Mouse (Mus musculus) myocyte (in vitro differentiated cells): ENCODE data around the gene Acot11. TPM values are rescaled to one million over a fixed set of nuclear protein-coding genes. Genes with fewer than 3 reads are reported as not detected.

Experiments used
- H3K27me3 ChIP-seq: one replicate; pipeline ENCODE4 v1.6.1; 2011; ENCODE audit not compliant: control insufficient read depth, insufficient read depth, insufficient read length
- H3K36me3 ChIP-seq: one replicate; pipeline ENCODE4 v1.6.1; 2011; ENCODE audit not compliant: control insufficient read depth, insufficient read depth
- H3K4me2 ChIP-seq: one replicate; pipeline ENCODE4 v1.6.1; 2011; ENCODE audit warnings: low read depth, control low read depth
- H3K4me3 ChIP-seq: one replicate; pipeline ENCODE4 v1.5.1; 2011; ENCODE audit warnings: mild to moderate bottlenecking, control low read depth, moderate library complexity
- H3K79me2 ChIP-seq: one replicate; pipeline ENCODE4 v1.6.1; 2011; ENCODE audit not compliant: control insufficient read depth, insufficient read depth
- H3ac ChIP-seq: one replicate; pipeline ENCODE4 v1.6.1; 2011; ENCODE audit not compliant: control insufficient read depth, insufficient read length
- CEBPB ChIP-seq: IDR thresholded peaks from 2 replicates; pipeline ENCODE4 v1.6.1; 2011; ENCODE audit warnings: mild to moderate bottlenecking, moderate library complexity; ENCODE audit not compliant: poor library complexity, insufficient read depth, severe bottlenecking
- E2F4 ChIP-seq: IDR thresholded peaks from one replicate; pipeline ENCODE4 v1.6.1; 2011; ENCODE audit warnings: mild to moderate bottlenecking, control low read depth, moderate library complexity; ENCODE audit not compliant: insufficient read depth
- MAX ChIP-seq: IDR thresholded peaks from one replicate; pipeline ENCODE4 v1.6.1; 2011; ENCODE audit warnings: low read depth, mild to moderate bottlenecking, control low read depth
- MYOD1 ChIP-seq, 3 experiments: IDR thresholded peaks; one replicate each; pipeline ENCODE4 v1.6.1; 2011; ENCODE audit warnings: control low read depth in 2 of 3, low read depth in 2 of 3, mild to moderate bottlenecking in 2 of 3, moderate library complexity in 1 of 3; ENCODE audit not compliant: insufficient read length in 2 of 3, control insufficient read depth in 1 of 3
- MYOG ChIP-seq, 3 experiments: IDR thresholded peaks; one replicate each; pipeline ENCODE4 v1.6.1; 2011; ENCODE audit warnings: control low read depth in 2 of 3, low read depth in 2 of 3, mild to moderate bottlenecking in 2 of 3; ENCODE audit not compliant: insufficient read length in 2 of 3, control insufficient read depth in 1 of 3, insufficient read depth in 1 of 3
- POLR2A ChIP-seq: IDR thresholded peaks from one replicate; pipeline ENCODE4 v1.6.1; 2011; ENCODE audit warnings: low read depth, mild to moderate bottlenecking, control low read depth, moderate library complexity; ENCODE audit not compliant: insufficient read length
- POLR2AphosphoS2 ChIP-seq: IDR thresholded peaks from one replicate; pipeline ENCODE4 v1.6.1; 2011; ENCODE audit warnings: low read depth, control low read depth; ENCODE audit not compliant: insufficient read length
- REST ChIP-seq: IDR thresholded peaks from one replicate; pipeline ENCODE4 v1.6.1; 2011; ENCODE audit warnings: mild to moderate bottlenecking, control low read depth, moderate library complexity; ENCODE audit not compliant: insufficient read depth, insufficient read length
- SRF ChIP-seq: IDR thresholded peaks from one replicate; pipeline ENCODE4 v1.6.1; 2011; ENCODE audit warnings: low read depth; ENCODE audit not compliant: control insufficient read depth, insufficient read length
- TCF12 ChIP-seq: IDR thresholded peaks from one replicate; pipeline ENCODE4 v1.6.1; 2011; ENCODE audit warnings: mild to moderate bottlenecking, control low read depth; ENCODE audit not compliant: poor library complexity, insufficient read depth, severe bottlenecking
- TCF3 ChIP-seq: IDR thresholded peaks from one replicate; pipeline ENCODE4 v1.6.1; 2011; ENCODE audit warnings: low read depth, control low read depth; ENCODE audit not compliant: insufficient read length
- USF1 ChIP-seq: IDR thresholded peaks from one replicate; pipeline ENCODE4 v1.6.1; 2011; ENCODE audit warnings: low read depth, mild to moderate bottlenecking, control low read depth, moderate library complexity
- polyA plus RNA-seq: library from polyadenylated mRNA; unstranded; fragments of >200 nt; fragmentation: generic; extraction: Trizol; gene quantifications from one replicate; pipeline ENCODE4 v1.2.1, GENCODE M21; 2012; ENCODE audit warnings: missing spikeins

Acot11 gene
- polyA plus RNA-seq, 1 experiment = 1.9 TPM

DNA sequence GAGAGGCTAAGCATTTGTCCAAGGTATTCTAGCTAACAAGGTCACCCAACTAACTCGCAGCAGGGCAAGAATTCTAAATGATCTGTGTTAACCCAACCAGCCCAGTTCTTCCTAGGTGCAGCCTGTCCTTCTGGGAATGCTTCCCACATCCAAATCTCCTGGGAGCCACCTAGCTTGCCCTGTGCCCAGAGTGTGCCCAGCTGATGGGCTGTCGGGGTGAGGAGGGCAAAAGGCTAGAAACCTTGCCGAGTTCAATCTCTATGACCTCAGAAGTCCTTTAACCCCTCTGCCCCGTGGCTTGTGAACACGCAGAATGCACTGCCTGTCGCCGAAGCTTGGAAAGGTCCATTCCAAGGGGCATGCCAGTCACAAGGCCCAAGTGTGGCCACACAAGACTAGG lies 40.6 kb downstream of the Acot11 start:
- H3K79me2 ChIP-seq = no peaks in the 10 kb centered on the region
- H3K36me3 ChIP-seq = no peaks in the 10 kb centered on the region
- H3K27me3 ChIP-seq = no peaks in the 10 kb centered on the region
- TF ChIP-seq SRF (no peak), MYOD1 (IDR thresholded peaks at IDR 0.05; ENCODE audit: control insufficient read depth in 1 of 3, insufficient read length in 2 of 3, low read depth in 2 of 3) (no peak), USF1 (no peak), REST (no peak)
- H3ac ChIP-seq = no peak overlapping the region
- no peak overlapping the region for H3K4me3 ChIP-seq
- no peak overlapping the region for H3K4me2 ChIP-seq

GRCm38 (mm10) chr4:106751726-106752125 lies 53.1 kb downstream of the Acot11 start:
- Histone ChIP-seq H3K79me2 (no peaks in the 10 kb centered on the region), H3K27me3 (no peaks in the 10 kb centered on the region), H3ac (no peak overlapping the region), H3K4me2 (no peak overlapping the region), H3K36me3 (no peaks in the 10 kb centered on the region), H3K4me3 (no peak overlapping the region)
- TF ChIP-seq MYOG (IDR thresholded peaks at IDR 0.05; ENCODE audit: control insufficient read depth in 1 of 3, insufficient read depth in 1 of 3, insufficient read length in 2 of 3, low read depth in 2 of 3) (no peak), POLR2AphosphoS2 (no peak), POLR2A (no peak), E2F4 (no peak), CEBPB (no peak), TCF12 (no peak), MAX (no peak), USF1 (no peak), MYOD1 (IDR thresholded peaks at IDR 0.05; ENCODE audit: control insufficient read depth in 1 of 3, insufficient read length in 2 of 3, low read depth in 2 of 3) (no peak), TCF3 (no peak), REST (no peak), SRF (no peak)

- Histone ChIP-seq H3K36me3 (no peaks in the 10 kb centered on the region), H3K27me3 (no peaks in the 10 kb centered on the region), H3K4me3 (no peak overlapping the region), H3K4me2 (no peak overlapping the region), H3K79me2 (no peaks in the 10 kb centered on the region), H3ac (no peak overlapping the region)
- TF ChIP-seq REST (no peak), MYOD1 (IDR thresholded peaks at IDR 0.05; ENCODE audit: control insufficient read depth in 1 of 3, insufficient read length in 2 of 3, low read depth in 2 of 3) (no peak), POLR2A (no peak), SRF (no peak), E2F4 (no peak), POLR2AphosphoS2 (no peak), TCF12 (no peak), CEBPB (no peak), TCF3 (no peak), USF1 (no peak), MAX (no peak), MYOG (IDR thresholded peaks at IDR 0.05; ENCODE audit: control insufficient read depth in 1 of 3, insufficient read depth in 1 of 3, insufficient read length in 2 of 3, low read depth in 2 of 3) (no peak)
Measured at GRCm38 (mm10) chr4:106749699-106750098, 55.1 kb downstream of the Acot11 start.

GRCm38 (mm10) chr4:106747001-106747580 lies 57.7 kb downstream of the Acot11 start:
- TF ChIP-seq TCF12 (no peak), MYOG (IDR thresholded peaks at IDR 0.05; ENCODE audit: control insufficient read depth in 1 of 3, insufficient read depth in 1 of 3, insufficient read length in 2 of 3, low read depth in 2 of 3) (no peak), E2F4 (no peak), REST (no peak), CEBPB (no peak), SRF (no peak), MAX (no peak)
- Histone ChIP-seq H3K79me2 (no peaks in the 10 kb centered on the region), H3K4me2 (no peak overlapping the region), H3K4me3 (no peak overlapping the region), H3K27me3 (no peaks in the 10 kb centered on the region), H3K36me3 (no peaks in the 10 kb centered on the region), H3ac (no peak overlapping the region)

DNA sequence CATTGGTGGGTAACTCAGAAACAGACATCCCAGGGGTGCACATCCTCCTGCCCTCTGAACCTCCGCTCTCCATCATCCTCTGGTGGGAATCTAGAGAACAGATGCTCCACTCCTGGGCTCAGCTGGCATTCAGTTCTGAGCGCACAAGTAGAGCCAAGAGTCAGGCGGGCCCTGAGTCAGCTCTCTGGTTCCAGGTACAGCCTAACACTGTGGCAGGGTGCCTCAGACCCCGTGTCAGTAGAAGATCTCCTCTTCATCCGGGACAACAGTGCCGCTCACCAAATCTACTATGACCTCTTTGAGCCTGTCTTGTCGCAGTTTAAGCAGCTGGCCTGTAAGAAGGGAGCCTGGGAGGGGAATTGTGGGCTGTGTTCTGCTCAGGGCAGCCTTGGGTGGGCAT lies 58.9 kb downstream of the Acot11 start:
- TF ChIP-seq E2F4 (no peak), TCF3 (no peak), TCF12 (no peak), POLR2A (no peak), MYOG (IDR thresholded peaks at IDR 0.05; ENCODE audit: control insufficient read depth in 1 of 3, insufficient read depth in 1 of 3, insufficient read length in 2 of 3, low read depth in 2 of 3) (no peak), CEBPB (no peak), USF1 (no peak), MAX (no peak), SRF (no peak), POLR2AphosphoS2 (no peak), REST (no peak), MYOD1 (IDR thresholded peaks at IDR 0.05; ENCODE audit: control insufficient read depth in 1 of 3, insufficient read length in 2 of 3, low read depth in 2 of 3) (no peak)
- H3K36me3 ChIP-seq = no peaks in the 10 kb centered on the region

More for the DNA sequence above, 58.9 kb downstream of the Acot11 start:
- Histone ChIP-seq H3ac (no peak overlapping the region), H3K4me2 (no peak overlapping the region), H3K4me3 (no peak overlapping the region), H3K79me2 (no peaks in the 10 kb centered on the region), H3K27me3 (no peaks in the 10 kb centered on the region)
